15 mouse cellular contexts compared by ENCODE assay signal in the genomic region with DNA sequence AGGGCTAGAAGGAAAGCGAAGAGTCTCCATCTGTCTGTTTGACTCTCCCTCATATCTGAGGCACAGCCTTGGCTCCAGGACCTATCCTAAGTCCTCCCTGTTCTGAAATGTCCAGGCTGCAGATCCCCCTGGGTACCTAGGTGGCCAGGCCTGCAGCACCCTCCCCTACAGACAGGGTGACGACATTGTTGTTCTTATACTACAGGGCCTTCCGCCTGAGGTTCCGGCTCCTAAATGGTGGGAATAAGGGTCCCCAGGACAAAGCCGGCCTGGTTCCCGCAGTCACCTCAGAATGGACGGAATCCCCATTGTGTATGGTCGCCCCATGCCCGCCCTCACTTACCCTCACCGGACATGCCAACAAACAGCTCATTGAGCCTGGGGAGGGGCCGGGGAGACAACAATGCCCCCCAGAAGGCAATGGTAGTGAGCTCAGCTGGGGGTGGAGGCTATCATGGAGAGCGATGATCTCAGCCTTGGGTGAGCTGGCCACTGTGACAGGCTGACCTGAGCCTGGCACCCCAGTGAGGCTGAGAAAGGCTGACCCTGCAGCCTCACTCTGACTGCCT. TPM values are rescaled to one million over a fixed set of nuclear protein-coding genes. Genes with fewer than 3 reads are reported as not detected.
A peak's percentile ranks its signal among the peaks of the same experiment; 100 is the strongest.
DNase-seq lines count a peak whose midpoint lies in the region; TF ChIP-seq lines count a peak whose summit lies in the region.
"Had no signal": no experiment of that assay in that cellular context is flagged by ENCODE, and none has a peak within 500 bp of the region (broad histone marks: within the 10 kb centered on the region; RNA-seq: fewer than 3 reads in every experiment).

No protein-coding gene starts in this region.

- intact Hi-C loops in gastrocnemius, adult 2 months (cut with DNase I), result no loop called here
- intact Hi-C loops in gastrocnemius, postnatal 36 days (cut with DNase I), result no loop called here
- intact Hi-C loops in left cerebral cortex, postnatal 14 days (cut with DNase I), result no loop called here

- TF ChIP-seq CTCF in gastrocnemius, adult 2 months (IDR thresholded peaks at IDR 0.05), result no peak
- no peak for TF ChIP-seq CTCF in kidney, adult 2 months (conservative IDR thresholded peaks at IDR 0.05; ENCODE audit: insufficient read depth, insufficient read length, low read depth, low read length)

- H3K36me3 ChIP-seq in kidney, adult 2 months (ENCODE audit: control insufficient read depth, insufficient read depth, low read length), result no peaks in the 10 kb centered on the region
- H3K36me3 ChIP-seq in myocyte (ENCODE audit: control insufficient read depth, insufficient read depth), result no peaks in the 10 kb centered on the region
- H3K36me3 ChIP-seq: liver, embryonic 15.5 days; midbrain, embryonic 12.5 days had no signal

- no peak overlapping the region for H3ac ChIP-seq in myocyte (ENCODE audit: control insufficient read depth, insufficient read length)

- no peak for TF ChIP-seq POLR2A in kidney, adult 2 months (IDR thresholded peaks at IDR 0.05; ENCODE audit: low read depth, low read length)
- TF ChIP-seq POLR2A in myocyte (IDR thresholded peaks at IDR 0.05; ENCODE audit: insufficient read length, low read depth), result no peak

- peaks cover 13% of the 10 kb centered on the region for H3K4me1 ChIP-seq in kidney, adult 2 months (ENCODE audit: control insufficient read depth, insufficient read depth, low read length)

- H3K4me2 ChIP-seq in myocyte (ENCODE audit: low read depth), result peak overlapping the region; percentile 38
- H3K4me2 ChIP-seq: liver, embryonic 15.5 days; midbrain, embryonic 12.5 days had no signal

- no peak for DNase-seq in gastrocnemius, adult 2 months
- DNase-seq in gastrocnemius, postnatal 36 days, result no peak
- DNase-seq in kidney, adult 2 months, result no peak
- no peak for DNase-seq in kidney, adult 9 months
- DNase-seq in retina, postnatal 1 day, result peak; percentile 62
- DNase-seq in retina, embryonic 14.5 days (ENCODE audit: low spot score), result no peak
- no peak for DNase-seq in left cerebral cortex, postnatal 14 days (ENCODE audit: low spot score in 2 of 2)
- DNase-seq: adrenal gland, adult 2 months; cerebellum, postnatal 10 days; right cerebral cortex, postnatal 25 days; thymus, adult 18-20 months had no signal

- H3K79me2 ChIP-seq in myocyte (ENCODE audit: control insufficient read depth, insufficient read depth), result no peaks in the 10 kb centered on the region

- H3K27ac ChIP-seq in gastrocnemius, adult 2 months, result peak overlapping the region; percentile 76
- peak overlapping the region; percentile 10; the same call in 1 of the 2 replicates for H3K27ac ChIP-seq in kidney, adult 2 months (ENCODE audit: insufficient read depth, low read depth, low read length)
- H3K27ac ChIP-seq: liver, embryonic 15.5 days; midbrain, embryonic 12.5 days had no signal

- WGBS in kidney, adult 2 months, result 84% methylated on average over 12 of the region's 12 CpGs

- no peaks in the 10 kb centered on the region for H3K27me3 ChIP-seq in kidney, adult 2 months (replicated peaks; ENCODE audit: control insufficient read depth, insufficient read depth, low read length)
- no peaks in the 10 kb centered on the region for H3K27me3 ChIP-seq in myocyte (ENCODE audit: control insufficient read depth, insufficient read depth, insufficient read length)

- peak overlapping the region; percentile 29 for H3K4me3 ChIP-seq in gastrocnemius, adult 2 months
- H3K4me3 ChIP-seq in kidney, adult 2 months (ENCODE audit: insufficient read depth, low read depth, low read length), result no peak overlapping the region
- H3K4me3 ChIP-seq in myocyte, result no peak overlapping the region
- H3K4me3 ChIP-seq: erythroblast, embryonic 14.5 days; liver, embryonic 15.5 days; midbrain, embryonic 12.5 days had no signal

TF ChIP-seq in myocyte, 11 proteins besides CTCF, POLR2A, EP300 and RAD21:
- TF ChIP-seq CEBPB (IDR thresholded peaks at IDR 0.05; ENCODE audit: insufficient read depth, poor library complexity, severe bottlenecking) (no peak), TCF3 (IDR thresholded peaks at IDR 0.05; ENCODE audit: insufficient read length, low read depth) (no peak), MAX (IDR thresholded peaks at IDR 0.05; ENCODE audit: low read depth) (no peak), TCF12 (IDR thresholded peaks at IDR 0.05; ENCODE audit: insufficient read depth, poor library complexity, severe bottlenecking) (no peak), MYOD1 (IDR thresholded peaks at IDR 0.05; ENCODE audit: control insufficient read depth in 1 of 3, insufficient read length in 2 of 3, low read depth in 2 of 3) (no peak), USF1 (IDR thresholded peaks at IDR 0.05; ENCODE audit: low read depth) (no peak), POLR2AphosphoS2 (IDR thresholded peaks at IDR 0.05; ENCODE audit: insufficient read length, low read depth) (no peak), MYOG (IDR thresholded peaks at IDR 0.05; ENCODE audit: control insufficient read depth in 1 of 3, insufficient read depth in 1 of 3, insufficient read length in 2 of 3, low read depth in 2 of 3) (no peak), E2F4 (IDR thresholded peaks at IDR 0.05; ENCODE audit: insufficient read depth) (no peak), REST (IDR thresholded peaks at IDR 0.05; ENCODE audit: insufficient read depth, insufficient read length) (no peak), SRF (IDR thresholded peaks at IDR 0.05; ENCODE audit: control insufficient read depth, insufficient read length, low read depth) (no peak)

RNA-seq across cellular contexts. Expression of a gene that starts 10.8 kb away (rescaled TPM):
- 1 to 10 TPM; 3.8 to 4.8 TPM for total RNA-seq in gastrocnemius, adult 2 months (2021)
- 1 to 10 TPM; 5.1 to 5.5 TPM for total RNA-seq in gastrocnemius, postnatal 36 days (2021)
- 14.6 and 15.9 TPM in 2 replicates for polyA plus RNA-seq in kidney, adult 2 months (2012; rRNA removed)
- not detected for polyA plus RNA-seq in myocyte (2012; fragmentation: generic; extraction: Trizol)
- total RNA-seq in left cerebral cortex, postnatal 14 days (2021), result 1 to 10 TPM; 4.0 to 5.0 TPM

RNA-seq across cellular contexts. Expression of a gene that starts 26.3 kb away (rescaled TPM):
- 10 to 100 TPM; 10.9 to 11.7 TPM for total RNA-seq in gastrocnemius, adult 2 months (2021)
- total RNA-seq in gastrocnemius, postnatal 36 days (2021), result 1 to 10 TPM; 9.0 to 9.2 TPM
- 24.0 and 27.4 TPM in 2 replicates for polyA plus RNA-seq in kidney, adult 2 months (2012; rRNA removed)
- polyA plus RNA-seq in myocyte (2012; fragmentation: generic; extraction: Trizol), result 18.2 TPM
- total RNA-seq in left cerebral cortex, postnatal 14 days (2021), result 10 to 100 TPM; 40.2 to 40.5 TPM

RNA-seq across cellular contexts. Expression of a gene that starts 36.2 kb away (rescaled TPM):
- 10 to 100 TPM; 30.1 to 90.4 TPM for total RNA-seq in gastrocnemius, adult 2 months (2021)
- total RNA-seq in gastrocnemius, postnatal 36 days (2021), result 10 to 100 TPM; 40.1 to 82.4 TPM
- polyA plus RNA-seq in kidney, adult 2 months (2012; rRNA removed), result 2.0 and 2.2 TPM in 2 replicates
- 273 TPM for polyA plus RNA-seq in myocyte (2012; fragmentation: generic; extraction: Trizol)
- total RNA-seq in left cerebral cortex, postnatal 14 days (2021), result 1 to 10 TPM; 8.9 to 9.0 TPM

RNA-seq across cellular contexts. Expression of a gene that starts 43.8 kb away (rescaled TPM):
- not detected for total RNA-seq in gastrocnemius, adult 2 months (2021)
- not detected for total RNA-seq in gastrocnemius, postnatal 36 days (2021)
- polyA plus RNA-seq in kidney, adult 2 months (2012; rRNA removed), result 5.9 and 7.8 TPM in 2 replicates
- 0.35 TPM for polyA plus RNA-seq in myocyte (2012; fragmentation: generic; extraction: Trizol)
- total RNA-seq in left cerebral cortex, postnatal 14 days (2021), result 1 to 10 TPM; 9.5 to 9.9 TPM
- polyA plus RNA-seq: erythroblast, embryonic 14.5 days had no signal
